8 mouse cellular contexts compared by ENCODE assay signal in genomic region chr14:122490441-122491328, GRCm38 (mm10). TPM values are rescaled to one million over a fixed set of nuclear protein-coding genes. Genes with fewer than 3 reads are reported as not detected.
DNase-seq lines count a peak whose midpoint lies in the region; ATAC-seq and TF ChIP-seq lines count a peak whose summit lies in the region.

Gm10837 (plus strand) TSS chr14:122490586.

- no peak for TF ChIP-seq CTCF in spleen, adult 2 months (IDR thresholded peaks at IDR 0.05; ENCODE audit: extremely low read depth, insufficient read depth, insufficient read length, insufficient replicate concordance)

- no peak within 1 kb of the TSS for H3K9ac ChIP-seq in intestine, embryonic 16.5 days (ENCODE audit: low read depth, low read length)
- H3K9ac ChIP-seq in neural tube, embryonic 14.5 days (replicated peaks; ENCODE audit: low read depth, low read length) = 0 out of 2 replicates have a peak within 1 kb of the TSS, but pooled peaks have one; percentile 12

- H3K27me3 ChIP-seq in spleen, adult 2 months (ENCODE audit: control insufficient read depth, insufficient read depth, low read length) = peaks cover 20% of the 10 kb centered on the region
- H3K27me3 ChIP-seq in embryonic facial prominence, embryonic 10.5 days (replicated peaks; ENCODE audit: low read depth, poor library complexity, severe bottlenecking) = peaks cover 89% of the 10 kb centered on the region
- peaks cover 29% of the 10 kb centered on the region for H3K27me3 ChIP-seq in intestine, embryonic 16.5 days (replicated peaks; ENCODE audit: control insufficient read depth, insufficient read depth, low read length)
- peaks cover 29% of the 10 kb centered on the region for H3K27me3 ChIP-seq in neural tube, embryonic 14.5 days (ENCODE audit: control insufficient read depth, insufficient read depth, low read length)

- no peak within 1 kb of the TSS for H3K27ac ChIP-seq in spleen, adult 2 months (ENCODE audit: insufficient read depth, low read length)
- H3K27ac ChIP-seq in embryonic facial prominence, embryonic 10.5 days (replicated peaks) = peak within 1 kb of the TSS; percentile 48; the same call in 1 of the 2 replicates
- H3K27ac ChIP-seq in intestine, embryonic 16.5 days (ENCODE audit: low read length) = no peak within 1 kb of the TSS
- peak within 1 kb of the TSS; percentile 57 for H3K27ac ChIP-seq in neural tube, embryonic 14.5 days (ENCODE audit: low read depth, low read length)

- H3K4me1 ChIP-seq in spleen, adult 2 months (ENCODE audit: control insufficient read depth, insufficient read depth, insufficient read length) = no peaks in the 10 kb centered on the region; the same call in 1 of the 2 replicates
- H3K4me1 ChIP-seq in embryonic facial prominence, embryonic 10.5 days = peaks cover 9% of the 10 kb centered on the region
- H3K4me1 ChIP-seq in intestine, embryonic 16.5 days (ENCODE audit: control insufficient read depth, insufficient read depth, low read length) = no peaks in the 10 kb centered on the region
- H3K4me1 ChIP-seq in neural tube, embryonic 14.5 days (ENCODE audit: control insufficient read depth, insufficient read depth, low read length) = no peaks in the 10 kb centered on the region

- peak within 1 kb of the TSS; percentile 3; the same call in 1 of the 2 replicates for H3K4me3 ChIP-seq in spleen, adult 2 months (ENCODE audit: extremely low read depth, insufficient read depth, insufficient read length)
- H3K4me3 ChIP-seq in embryonic facial prominence, embryonic 10.5 days = peak within 1 kb of the TSS; percentile 53
- peak within 1 kb of the TSS; percentile 21; the same call in 1 of the 2 replicates for H3K4me3 ChIP-seq in intestine, embryonic 16.5 days (ENCODE audit: low read length)
- peak within 1 kb of the TSS; percentile 24 for H3K4me3 ChIP-seq in neural tube, embryonic 14.5 days (ENCODE audit: low read depth, low read length)

- ATAC-seq in intestine, embryonic 16.5 days = peak; percentile 66
- ATAC-seq in neural tube, embryonic 14.5 days (ENCODE audit: low read depth) = peak; percentile 83

- WGBS in spleen, adult 2 months = 5% methylated on average over 50 of the region's 51 CpGs
- 2% methylated on average over 51 of the region's 51 CpGs for WGBS in embryonic facial prominence, embryonic 10.5 days
- 2% methylated on average over 51 of the region's 51 CpGs for WGBS in intestine, embryonic 16.5 days
- WGBS in neural tube, embryonic 14.5 days = 2% methylated on average over 50 of the region's 51 CpGs

- DNase-seq in spleen, adult 2 months (ENCODE audit: low read depth in 1 of 2, low spot score in 2 of 2) = no peak
- DNase-seq in spleen, postnatal 36 days (ENCODE audit: low spot score in 2 of 2) = no peak
- peak; percentile 65 for DNase-seq in embryonic facial prominence, embryonic 10.5 days (ENCODE audit: low spot score)
- DNase-seq in frontal cortex, postnatal 36 days (ENCODE audit: low spot score in 2 of 2) = no peak
- no peak for DNase-seq in adipocyte (ENCODE audit: low spot score)
- no peak for DNase-seq in lung, postnatal 36 days

- H3K4me2 ChIP-seq in intestine, embryonic 16.5 days (ENCODE audit: low read depth, low read length) = peak within 1 kb of the TSS; percentile 35
- H3K4me2 ChIP-seq in neural tube, embryonic 14.5 days (ENCODE audit: low read depth, low read length) = peak within 1 kb of the TSS; percentile 41

- no peak for TF ChIP-seq POLR2A in spleen, adult 2 months (IDR thresholded peaks at IDR 0.05; ENCODE audit: low read depth, low read length)

- H3K36me3 ChIP-seq in spleen, adult 2 months (ENCODE audit: control insufficient read depth, insufficient read depth, low read length) = no peaks in the 10 kb centered on the region
- H3K36me3 ChIP-seq in embryonic facial prominence, embryonic 10.5 days (replicated peaks) = no peaks in the 10 kb centered on the region
- no peaks in the 10 kb centered on the region for H3K36me3 ChIP-seq in intestine, embryonic 16.5 days (ENCODE audit: control insufficient read depth, insufficient read depth, low read length)
- no peaks in the 10 kb centered on the region for H3K36me3 ChIP-seq in neural tube, embryonic 14.5 days (ENCODE audit: control insufficient read depth, insufficient read depth, low read length)

- H3K9me3 ChIP-seq in embryonic facial prominence, embryonic 10.5 days = no peaks in the 10 kb centered on the region
- no peaks in the 10 kb centered on the region for H3K9me3 ChIP-seq in intestine, embryonic 16.5 days (ENCODE audit: control insufficient read depth, low read length)
- no peaks in the 10 kb centered on the region for H3K9me3 ChIP-seq in neural tube, embryonic 14.5 days (ENCODE audit: control insufficient read depth, low read length)

RNA-seq across cellular contexts. Expression of gene Gm10837, which starts in this region (rescaled TPM):
- not detected in 2 replicates for polyA plus RNA-seq in spleen, adult 2 months (2012; rRNA removed)
- 0.31 TPM in 1 of 2 replicates, not detected in the other for polyA plus RNA-seq in embryonic facial prominence, embryonic 10.5 days (2016; fragmentation: Nextera tagmentation; extraction: Ambion mirVana)
- not detected in 2 replicates for polyA plus RNA-seq in intestine, embryonic 16.5 days (2015; fragmentation: Nextera tagmentation; extraction: Ambion mirVana)
- polyA plus RNA-seq in neural tube, embryonic 14.5 days (2014; fragmentation: Nextera tagmentation; extraction: Ambion mirVana) = 0.35 and 0.45 TPM in 2 replicates

Comparison
In these comparisons a context has a peak if more than half of its experiments do, and no peak if none do; other contexts are left out.
1. Peak in DNase-seq, H3K4me3 ChIP-seq and H3K27ac ChIP-seq in embryonic facial prominence, embryonic 10.5 days; RNA of the gene not detected or under 1 TPM.
2. Peak in ATAC-seq, H3K4me3 ChIP-seq and H3K4me2 ChIP-seq in intestine, embryonic 16.5 days; RNA of the gene not detected or under 1 TPM.
3. Peak in ATAC-seq, H3K4me3 ChIP-seq, H3K27ac ChIP-seq, H3K9ac ChIP-seq and H3K4me2 ChIP-seq in neural tube, embryonic 14.5 days; RNA of the gene not detected or under 1 TPM.
4. H3K4me3 ChIP-seq: peak in every context shown above with its lines; median percentile 53 in embryonic facial prominence, embryonic 10.5 days; 24 in neural tube, embryonic 14.5 days; 21 in intestine, embryonic 16.5 days; 3 in spleen, adult 2 months.